In the genomic region with DNA sequence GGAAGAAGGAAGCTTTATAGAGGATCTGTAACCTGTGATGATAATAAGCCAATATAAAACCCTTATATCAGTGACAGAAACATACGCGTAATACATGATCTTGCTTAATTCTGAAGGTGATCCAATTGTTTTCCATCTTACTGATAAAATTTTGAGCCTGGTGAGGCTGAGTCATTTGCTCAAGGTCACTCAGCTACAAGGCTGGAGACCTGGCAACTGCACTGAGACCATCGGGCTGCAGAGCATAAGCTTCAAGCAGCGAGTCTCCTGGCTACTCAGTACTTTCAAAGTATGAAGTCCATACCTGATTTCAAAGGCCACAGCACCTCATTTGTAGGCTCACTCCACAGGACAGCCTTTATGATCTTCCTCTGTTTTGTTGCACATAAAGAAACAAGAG, we compare ENCODE assay signal across 20 mouse cellular contexts.
"Had no signal": no experiment of that assay in that cellular context is flagged by ENCODE, and none has a peak within 500 bp of the region (broad histone marks: within the 10 kb centered on the region; RNA-seq: fewer than 3 reads in every experiment).

No protein-coding gene starts in this region.

- H3K27me3 ChIP-seq: limb, embryonic 13.5 days; liver, embryonic 12.5 days; liver, embryonic 15.5 days; lung, embryonic 15.5 days had no signal

- ATAC-seq: liver, embryonic 12.5 days had no signal

- H3K4me2 ChIP-seq: limb, embryonic 13.5 days; liver, embryonic 12.5 days; liver, embryonic 15.5 days; lung, embryonic 15.5 days; midbrain, embryonic 11.5 days had no signal

- H3K9ac ChIP-seq: limb, embryonic 13.5 days; liver, embryonic 12.5 days; liver, embryonic 15.5 days; lung, embryonic 15.5 days had no signal

- H3K27ac ChIP-seq: limb, embryonic 10.5 days; limb, embryonic 13.5 days; liver, embryonic 12.5 days; liver, embryonic 15.5 days; lung, embryonic 15.5 days; stomach, postnatal 0 days had no signal

- H3K4me3 ChIP-seq: limb, embryonic 10.5 days; limb, embryonic 13.5 days; liver, embryonic 12.5 days; liver, embryonic 15.5 days; lung, embryonic 15.5 days had no signal

- H3K36me3 ChIP-seq: limb, embryonic 10.5 days; limb, embryonic 13.5 days; liver, embryonic 15.5 days; lung, embryonic 15.5 days had no signal

- DNase-seq: kidney, postnatal 14 days; kidney, postnatal 4 days; liver; lung, adult 18-20 months; lung, postnatal 10 days; lung, postnatal 4 days; midbrain, embryonic 14.5 days; right cerebral cortex, adult 18-20 months; right cerebral cortex, postnatal 14 days; right cerebral cortex, postnatal 4 days; thymus, adult 2 months; thymus, postnatal 14 days; thymus, postnatal 4 days had no signal

- H3K9me3 ChIP-seq: limb, embryonic 10.5 days; limb, embryonic 13.5 days; liver, embryonic 12.5 days; liver, embryonic 15.5 days; lung, embryonic 15.5 days had no signal

- H3K4me1 ChIP-seq: limb, embryonic 10.5 days; limb, embryonic 13.5 days; liver, embryonic 15.5 days; lung, embryonic 15.5 days had no signal
